Mouse (Mus musculus) intestine, postnatal 0 days (tissue): Measurements from ENCODE around the gene Eml6. TPM values are rescaled to one million over a fixed set of nuclear protein-coding genes. Genes with fewer than 3 reads are reported as not detected.

Experiments
- ATAC-seq: fragments of 200-750 bp; cut with Nextera tagmentation; 2 replicates; pipeline ENCODE4 v1.8.0; 2017; ENCODE audit warnings: mild to moderate bottlenecking, moderate TSS enrichment, moderate library complexity
- H3K27ac ChIP-seq: fragments of 300-500 bp; sonication (generic); 2 replicates; pipeline ENCODE4 v1.5.1; 2014; ENCODE audit warnings: mild to moderate bottlenecking, low read depth, low read length, moderate library complexity
- H3K27me3 ChIP-seq: fragments of 300-500 bp; sonication (generic); replicated peaks from 2 replicates; pipeline ENCODE4 v1.6.1; 2014; ENCODE audit warnings: low read length, mixed read lengths; ENCODE audit not compliant: control insufficient read depth, insufficient read depth
- H3K36me3 ChIP-seq: fragments of 300-500 bp; sonication (generic); 2 replicates; pipeline ENCODE4 v1.6.1; 2014; ENCODE audit warnings: mild to moderate bottlenecking, moderate library complexity; ENCODE audit not compliant: control insufficient read depth, insufficient read depth
- H3K4me1 ChIP-seq: fragments of 300-500 bp; sonication (generic); replicated peaks from 2 replicates; pipeline ENCODE4 v1.6.1; 2014; ENCODE audit warnings: antibody characterized with exemption, low read length, mixed read lengths; ENCODE audit not compliant: control insufficient read depth, insufficient read depth
- H3K4me2 ChIP-seq: fragments of 300-500 bp; sonication (generic); replicated peaks from 2 replicates; pipeline ENCODE4 v1.6.1; 2014; ENCODE audit warnings: low read depth, mild to moderate bottlenecking, moderate library complexity
- H3K4me3 ChIP-seq: fragments of 300-500 bp; sonication (generic); 2 replicates; pipeline ENCODE4 v1.5.1; 2014; ENCODE audit warnings: low read depth, low read length
- H3K9ac ChIP-seq: fragments of 300-500 bp; sonication (generic); 2 replicates; pipeline ENCODE4 v1.6.1; 2014; ENCODE audit warnings: mild to moderate bottlenecking, low read depth, low read length
- H3K9me3 ChIP-seq: fragments of 300-500 bp; sonication (generic); 2 replicates; pipeline ENCODE4 v1.6.1; 2016; ENCODE audit warnings: mixed run types; ENCODE audit not compliant: control insufficient read depth
- CTCF ChIP-seq: sonication (generic); IDR thresholded peaks from 2 replicates; pipeline ENCODE4 v1.5.1; 2016; ENCODE audit warnings: low read depth, mild to moderate bottlenecking, control low read depth, antibody characterized with exemption, moderate library complexity
- WGBS: fragments of 180-500 bp; shearing (Covaris S2); extraction: QIAGEN DNeasy Blood & Tissue Kit; methylation state at CpG from one replicate; pipeline ENCODE4 v1.1.7; 2014; 5-methylcytosine and 5-hydroxymethylcytosine counted together
- polyA plus RNA-seq: library from polyadenylated mRNA; unstranded; fragments of >200 nt; fragmentation: Nextera tagmentation; extraction: Ambion mirVana; gene quantifications from 2 replicates; pipeline ENCODE4 v1.2.1, GENCODE M21; 2015

Eml6 gene
- polyA plus RNA-seq, 1 experiment from 2014 or later = 0.46 TPM

DNA sequence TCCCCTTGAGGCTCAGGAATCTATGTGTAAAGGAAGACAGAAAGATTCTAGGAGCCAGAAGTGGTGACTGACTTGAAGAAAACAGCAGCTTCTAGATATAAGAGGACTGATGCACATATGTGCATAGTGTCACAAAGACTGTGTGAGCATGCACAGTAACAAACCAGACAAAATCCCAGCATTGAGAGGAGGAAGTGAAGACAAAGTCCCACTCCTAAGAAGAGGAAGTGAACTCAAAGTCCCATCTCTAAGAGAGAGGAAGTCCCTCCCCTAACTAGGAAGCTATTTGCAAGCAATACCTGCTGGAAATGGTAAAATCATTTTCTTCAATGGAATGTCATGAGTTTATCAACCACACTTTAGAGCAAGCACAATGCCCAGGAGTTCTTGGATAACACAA is 161.6 kb downstream of the Eml6 start:
- TF ChIP-seq CTCF = no peak
- no peaks in the 10 kb centered on the region for H3K36me3 ChIP-seq
- H3K4me1 ChIP-seq = no peaks in the 10 kb centered on the region
- no peak overlapping the region for H3K4me3 ChIP-seq
- no peaks in the 10 kb centered on the region for H3K27me3 ChIP-seq
- no peak overlapping the region for H3K27ac ChIP-seq
- no peak for ATAC-seq
- H3K9me3 ChIP-seq = no peaks in the 10 kb centered on the region
- no peak overlapping the region for H3K4me2 ChIP-seq
- H3K9ac ChIP-seq = no peak overlapping the region

GRCm38 (mm10) chr11:29861750-29862397 is 164.0 kb downstream of the Eml6 start:
- Histone ChIP-seq H3K4me1 (no peaks in the 10 kb centered on the region), H3K4me2 (no peak overlapping the region), H3K27ac (no peak overlapping the region), H3K36me3 (no peaks in the 10 kb centered on the region), H3K27me3 (no peaks in the 10 kb centered on the region), H3K4me3 (no peak overlapping the region), H3K9me3 (no peaks in the 10 kb centered on the region), H3K9ac (no peak overlapping the region)
- no peak for ATAC-seq
- 49% methylated on average over 2 of the region's 2 CpGs for WGBS
- TF ChIP-seq CTCF = peak; percentile 76

DNA sequence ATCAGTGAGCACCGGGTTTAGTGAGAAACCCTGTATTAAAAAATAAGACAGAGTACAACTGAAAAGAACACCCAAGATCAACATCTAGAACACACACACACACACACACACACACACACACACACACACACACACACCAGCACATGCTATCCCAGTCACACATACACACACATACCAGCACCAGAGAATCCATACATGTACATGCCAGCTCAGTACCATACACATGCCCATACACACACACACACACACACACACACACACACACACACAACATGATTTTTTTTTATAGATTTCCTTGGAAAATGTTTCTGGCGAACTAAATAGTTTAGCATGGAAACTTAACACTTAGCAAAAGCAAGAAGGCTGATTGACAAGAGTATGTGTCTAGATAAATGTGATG is 164.8 kb downstream of the Eml6 start:
- H3K9me3 ChIP-seq = no peaks in the 10 kb centered on the region
- ATAC-seq = no peak
- WGBS = 86% methylated on average over 2 of the region's 2 CpGs

DNA sequence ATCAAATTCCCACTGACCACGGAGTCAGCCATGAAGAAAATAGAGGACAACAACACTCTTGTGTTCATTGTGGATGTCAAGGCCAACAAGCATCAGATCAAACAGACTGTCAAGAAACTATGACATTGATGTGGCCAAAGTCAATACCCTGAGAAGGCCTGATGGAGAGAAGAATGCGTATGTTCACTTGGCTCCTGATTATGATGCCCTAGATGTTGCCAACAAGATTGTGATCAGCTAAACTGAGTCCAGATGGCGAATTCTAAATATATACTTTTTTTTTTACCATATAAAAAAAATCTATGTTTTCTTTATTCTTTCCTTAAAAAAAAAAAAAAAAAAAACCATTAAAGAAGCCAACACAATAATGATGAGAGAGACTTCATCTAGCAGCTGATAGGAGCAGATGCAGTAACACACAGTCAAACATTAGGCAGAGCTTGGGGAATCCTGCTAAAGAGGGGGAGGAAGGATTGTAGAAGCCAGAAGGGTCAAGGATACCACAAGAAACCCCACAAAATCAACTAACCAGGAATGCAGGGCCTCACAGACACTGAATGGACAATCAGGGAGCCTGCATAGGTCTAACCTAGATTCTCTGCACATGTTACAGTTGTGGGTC is 185.1 kb downstream of the Eml6 start:
- no peak overlapping the region for H3K4me3 ChIP-seq

More for the DNA sequence above, 164.8 kb downstream of the Eml6 start:
- no peak overlapping the region for H3K27ac ChIP-seq
- no peaks in the 10 kb centered on the region for H3K27me3 ChIP-seq
- H3K4me2 ChIP-seq = no peak overlapping the region
- no peak overlapping the region for H3K4me3 ChIP-seq
- no peak overlapping the region for H3K9ac ChIP-seq
- no peaks in the 10 kb centered on the region for H3K36me3 ChIP-seq
- TF ChIP-seq CTCF = no peak
- no peaks in the 10 kb centered on the region for H3K4me1 ChIP-seq

GRCm38 (mm10) chr11:29839781-29840180 is 186.1 kb downstream of the Eml6 start:
- no peaks in the 10 kb centered on the region for H3K36me3 ChIP-seq
- no peak overlapping the region for H3K27ac ChIP-seq
- no peaks in the 10 kb centered on the region for H3K27me3 ChIP-seq
- WGBS = 25% methylated on average over 3 of the region's 3 CpGs
- no peak for TF ChIP-seq CTCF
- H3K4me1 ChIP-seq = no peaks in the 10 kb centered on the region
- H3K9ac ChIP-seq = no peak overlapping the region
- H3K4me2 ChIP-seq = no peak overlapping the region
- ATAC-seq = peak; percentile 83
- H3K4me3 ChIP-seq = no peak overlapping the region
- no peaks in the 10 kb centered on the region for H3K9me3 ChIP-seq

More for the DNA sequence above, 185.1 kb downstream of the Eml6 start:
- no peaks in the 10 kb centered on the region for H3K27me3 ChIP-seq
- H3K27ac ChIP-seq = no peak overlapping the region
- no peaks in the 10 kb centered on the region for H3K36me3 ChIP-seq
- no peak overlapping the region for H3K9ac ChIP-seq
- no peak overlapping the region for H3K4me2 ChIP-seq
- 92% methylated on average over 3 of the region's 3 CpGs for WGBS
- ATAC-seq = no peak
- no peaks in the 10 kb centered on the region for H3K4me1 ChIP-seq
- TF ChIP-seq CTCF = no peak
- no peaks in the 10 kb centered on the region for H3K9me3 ChIP-seq

DNA sequence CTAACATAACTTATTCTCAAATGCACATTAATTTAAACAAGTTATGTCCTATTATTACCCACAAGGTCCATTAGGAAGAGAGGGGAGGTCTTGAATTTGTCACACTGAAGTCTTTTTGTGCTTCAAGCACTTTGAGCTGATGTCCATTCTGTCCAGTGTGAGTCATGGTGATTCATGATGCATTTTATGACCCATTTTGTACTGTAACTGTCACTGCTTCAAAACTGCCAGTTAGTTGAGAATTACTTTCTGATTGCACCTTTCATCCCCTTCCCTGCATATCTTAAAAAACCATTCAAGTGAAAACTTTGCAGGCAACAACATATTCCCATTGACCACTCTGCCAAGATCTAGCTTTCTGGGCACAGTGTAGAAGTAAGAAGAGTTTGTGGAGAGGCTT is 188.8 kb downstream of the Eml6 start:
- ATAC-seq = no peak
- Histone ChIP-seq H3K9ac (no peak overlapping the region), H3K4me3 (no peak overlapping the region), H3K4me1 (no peaks in the 10 kb centered on the region), H3K27ac (no peak overlapping the region), H3K4me2 (no peak overlapping the region), H3K36me3 (no peaks in the 10 kb centered on the region), H3K27me3 (no peaks in the 10 kb centered on the region), H3K9me3 (no peaks in the 10 kb centered on the region)
- TF ChIP-seq CTCF = no peak
